Mouse (Mus musculus) midbrain, embryonic 14.5 days (tissue): ENCODE measurements around the gene Ribc1. TPM values are rescaled to one million over a fixed set of nuclear protein-coding genes. Genes with fewer than 3 reads are reported as not detected.

Source experiments
- ATAC-seq: fragments of 200-750 bp; cut with Nextera tagmentation; 2 replicates; pipeline ENCODE4 v1.8.0; 2017; ENCODE audit warnings: moderate number of reproducible peaks, moderate library complexity; ENCODE audit not compliant: low FRiP score, low TSS enrichment
- DNase-seq: peaks from one replicate; pipeline ENCODE4 v3.0.0-alpha.2; 2015
- H3K27ac ChIP-seq: fragments of 300-500 bp; sonication (generic); replicated peaks from 2 replicates; pipeline ENCODE4 v1.5.1; 2014; ENCODE audit warnings: mild to moderate bottlenecking, low read depth, low read length, moderate library complexity
- H3K27me3 ChIP-seq: fragments of 300-500 bp; sonication (generic); 2 replicates; pipeline ENCODE4 v1.6.1; 2014; ENCODE audit warnings: low read length, control low read depth, mixed read lengths; ENCODE audit not compliant: control insufficient read depth, insufficient read depth
- H3K36me3 ChIP-seq: fragments of 300-500 bp; sonication (generic); 2 replicates; pipeline ENCODE4 v1.6.1; 2014; ENCODE audit warnings: low read length, control low read depth; ENCODE audit not compliant: control insufficient read depth, insufficient read depth
- H3K4me1 ChIP-seq: fragments of 300-500 bp; sonication (generic); 2 replicates; pipeline ENCODE4 v1.6.1; 2014; ENCODE audit warnings: mild to moderate bottlenecking, antibody characterized with exemption, low read length, control low read depth; ENCODE audit not compliant: control insufficient read depth, insufficient read depth
- H3K4me2 ChIP-seq: fragments of 300-500 bp; sonication (generic); 2 replicates; pipeline ENCODE4 v1.6.1; 2014; ENCODE audit warnings: mild to moderate bottlenecking, low read length, moderate library complexity
- H3K4me3 ChIP-seq: fragments of 300-500 bp; sonication (generic); replicated peaks from 2 replicates; pipeline ENCODE4 v1.5.1; 2014; ENCODE audit warnings: low read depth, low read length
- H3K9ac ChIP-seq: fragments of 300-500 bp; sonication (generic); replicated peaks from 2 replicates; pipeline ENCODE4 v1.6.1; 2014; ENCODE audit warnings: mild to moderate bottlenecking, low read length, moderate library complexity
- H3K9me3 ChIP-seq: fragments of 300-500 bp; sonication (generic); 2 replicates; pipeline ENCODE4 v1.6.1; 2016; ENCODE audit warnings: low read length, control low read depth, mixed read lengths; ENCODE audit not compliant: control insufficient read depth
- WGBS: fragments of 180-500 bp; shearing (Covaris S2); extraction: QIAGEN DNeasy Blood & Tissue Kit; methylation state at CpG from one replicate; pipeline ENCODE4 v1.1.7; 2014; 5-methylcytosine and 5-hydroxymethylcytosine counted together
- polyA plus RNA-seq: library from polyadenylated mRNA; unstranded; fragments of >200 nt; fragmentation: Nextera tagmentation; extraction: Ambion mirVana; gene quantifications from 2 replicates; pipeline ENCODE4 v1.2.1, GENCODE M21; 2014

Gene Ribc1
- polyA plus RNA-seq, 1 experiment from 2014 or later: 2.8 TPM

GRCm38 (mm10) chrX:152015752-152016150, 344 bp downstream of the Ribc1 start:
- H3K27me3 ChIP-seq: peaks cover 9% of the 10 kb centered on the region; the same call in 1 of the 2 replicates
- WGBS: 33% methylated on average over 11 of the region's 11 CpGs
- peak overlapping the region; percentile 58 for H3K9ac ChIP-seq
- peak overlapping the region; percentile 54 for H3K4me2 ChIP-seq
- ATAC-seq: no peak; the same call in 1 of the 2 replicates
- H3K4me1 ChIP-seq: 0 out of 2 replicates have a peak, but pooled peaks cover 4% of the 10 kb centered on the region
- H3K9me3 ChIP-seq: no peaks in the 10 kb centered on the region
- no peaks in the 10 kb centered on the region for H3K36me3 ChIP-seq
- H3K4me3 ChIP-seq: peak overlapping the region; percentile 51
- H3K27ac ChIP-seq: peak overlapping the region; percentile 82
- peak; percentile 18 for DNase-seq

GRCm38 (mm10) chrX:152007863-152008262, 8.2 kb downstream of the Ribc1 start:
- no peak overlapping the region for H3K4me2 ChIP-seq
- ATAC-seq: no peak
- H3K27me3 ChIP-seq: peaks cover 15% of the 10 kb centered on the region; the same call in 1 of the 2 replicates

GRCm38 (mm10) chrX:152002865-152003264, 13.2 kb downstream of the Ribc1 start:
- DNase-seq: no peak
- no peak for ATAC-seq
- 0 out of 2 replicates have a peak, but pooled peaks cover 14% of the 10 kb centered on the region for H3K36me3 ChIP-seq
- WGBS: 79% methylated on average over 2 of the region's 2 CpGs
- H3K4me3 ChIP-seq: no peak overlapping the region
- no peaks in the 10 kb centered on the region for H3K4me1 ChIP-seq
- peaks cover 15% of the 10 kb centered on the region; the same call in 1 of the 2 replicates for H3K27me3 ChIP-seq
- H3K9me3 ChIP-seq: no peaks in the 10 kb centered on the region
- H3K27ac ChIP-seq: no peak overlapping the region
- H3K4me2 ChIP-seq: peak overlapping the region; percentile 63; the same call in 1 of the 2 replicates
- H3K9ac ChIP-seq: no peak overlapping the region

More at GRCm38 (mm10) chrX:152007863-152008262, 8.2 kb downstream of the Ribc1 start:
- 88% methylated on average over 1 of the region's 1 CpGs for WGBS
- DNase-seq: no peak
- Histone ChIP-seq H3K36me3 (0 out of 2 replicates have a peak, but pooled peaks cover 14% of the 10 kb centered on the region), H3K27ac (no peak overlapping the region), H3K9me3 (no peaks in the 10 kb centered on the region), H3K9ac (no peak overlapping the region), H3K4me1 (no peaks in the 10 kb centered on the region), H3K4me3 (no peak overlapping the region)

- H3K27me3 ChIP-seq: peaks cover 8% of the 10 kb centered on the region; the same call in 1 of the 2 replicates
These were observed 14.1 kb downstream of the Ribc1 start, which contains the start of gene Hsd17b10 for GRCm38 (mm10) chrX:152001737-152002710. Gene Hsd17b10 (plus strand): TSS chrX:152001845.

GRCm38 (mm10) chrX:152001182-152001684, 14.9 kb downstream of the Ribc1 start:
- peak overlapping the region; percentile 63 for H3K4me2 ChIP-seq
- H3K9ac ChIP-seq: no peak overlapping the region

More at GRCm38 (mm10) chrX:152001737-152002710, 14.1 kb downstream of the Ribc1 start, which contains the start of gene Hsd17b10:
- ATAC-seq: peak; percentile 96
- WGBS: 24% methylated on average over 40 of the region's 41 CpGs
- peak within 1 kb of the TSS; percentile 61; the same call in 1 of the 2 replicates for H3K27ac ChIP-seq
- H3K4me2 ChIP-seq: peak within 1 kb of the TSS; percentile 63
- H3K9ac ChIP-seq: peak within 1 kb of the TSS; percentile 54
- H3K9me3 ChIP-seq: no peaks in the 10 kb centered on the region
- H3K4me1 ChIP-seq: no peaks in the 10 kb centered on the region
- peak; percentile 86 for DNase-seq
- H3K4me3 ChIP-seq: peak within 1 kb of the TSS; percentile 46
- 0 out of 2 replicates have a peak, but pooled peaks cover 10% of the 10 kb centered on the region for H3K36me3 ChIP-seq

GRCm38 (mm10) chrX:151999006-151999710, 16.9 kb downstream of the Ribc1 start:
- Histone ChIP-seq H3K9ac (no peak overlapping the region), H3K27me3 (peaks cover 6% of the 10 kb centered on the region; the same call in 1 of the 2 replicates), H3K36me3 (0 out of 2 replicates have a peak, but pooled peaks cover 4% of the 10 kb centered on the region), H3K4me1 (no peaks in the 10 kb centered on the region), H3K9me3 (no peaks in the 10 kb centered on the region), H3K4me3 (no peak overlapping the region), H3K27ac (no peak overlapping the region), H3K4me2 (no peak overlapping the region)
- no peak for DNase-seq
- WGBS: 68% methylated on average over 4 of the region's 4 CpGs
- no peak for ATAC-seq

More at GRCm38 (mm10) chrX:152001182-152001684, 14.9 kb downstream of the Ribc1 start:
- DNase-seq (no peak), ATAC-seq (no peak)
- Histone ChIP-seq H3K27ac (0 out of 2 replicates have a peak overlapping the region, but pooled peaks have one; percentile 61), H3K4me1 (no peaks in the 10 kb centered on the region), H3K9me3 (no peaks in the 10 kb centered on the region), H3K4me3 (peak overlapping the region; percentile 46), H3K36me3 (0 out of 2 replicates have a peak, but pooled peaks cover 9% of the 10 kb centered on the region), H3K27me3 (peaks cover 6% of the 10 kb centered on the region; the same call in 1 of the 2 replicates)
- 44% methylated on average over 9 of the region's 9 CpGs for WGBS
